Mouse (Mus musculus) hindbrain, embryonic 11.5 days (tissue): Measurements from ENCODE around the gene Insc. TPM values are rescaled to one million over a fixed set of nuclear protein-coding genes. Genes with fewer than 3 reads are reported as not detected.

Experiments
- ATAC-seq: fragments of 200-750 bp; cut with Nextera tagmentation; 2 replicates; pipeline ENCODE4 v1.8.0; 2017; ENCODE audit warnings: mild to moderate bottlenecking, moderate TSS enrichment, moderate library complexity; ENCODE audit not compliant: low FRiP score
- DNase-seq: peaks from one replicate; pipeline ENCODE4 v3.0.0-alpha.2; 2015; ENCODE audit warnings: low spot score
- H3K27ac ChIP-seq: fragments of 300-500 bp; sonication (generic); 2 replicates; pipeline ENCODE4 v1.5.1; 2014; ENCODE audit warnings: mild to moderate bottlenecking, low read depth, low read length
- H3K27me3 ChIP-seq: fragments of 300-500 bp; sonication (generic); 2 replicates; pipeline ENCODE4 v1.6.1; 2014; ENCODE audit warnings: mild to moderate bottlenecking, low read length, moderate library complexity, mixed read lengths; ENCODE audit not compliant: control insufficient read depth, insufficient read depth
- H3K36me3 ChIP-seq: fragments of 300-500 bp; sonication (generic); 2 replicates; pipeline ENCODE4 v1.6.1; 2014; ENCODE audit warnings: mild to moderate bottlenecking, low read length, moderate library complexity, mixed read lengths; ENCODE audit not compliant: control insufficient read depth, insufficient read depth
- H3K4me1 ChIP-seq: fragments of 300-500 bp; sonication (generic); replicated peaks from 2 replicates; pipeline ENCODE4 v1.6.1; 2014; ENCODE audit warnings: low read length, mixed read lengths; ENCODE audit not compliant: control insufficient read depth, insufficient read depth
- H3K4me2 ChIP-seq: fragments of 300-500 bp; sonication (generic); replicated peaks from 2 replicates; pipeline ENCODE4 v1.6.1; 2014; ENCODE audit warnings: mild to moderate bottlenecking, low read depth, low read length
- H3K4me3 ChIP-seq: fragments of 300-500 bp; sonication (generic); 2 replicates; pipeline ENCODE4 v1.5.1; 2014; ENCODE audit warnings: low read depth, low read length
- H3K9ac ChIP-seq: fragments of 300-500 bp; sonication (generic); 2 replicates; pipeline ENCODE4 v1.6.1; 2014; ENCODE audit warnings: low read depth, low read length
- H3K9me3 ChIP-seq: fragments of 300-500 bp; sonication (generic); 2 replicates; pipeline ENCODE4 v1.6.1; 2016; ENCODE audit warnings: low read length; ENCODE audit not compliant: control insufficient read depth
- WGBS: fragments of 180-500 bp; shearing (Covaris S2); extraction: QIAGEN DNeasy Blood & Tissue Kit; methylation state at CpG from one replicate; pipeline ENCODE4 v1.1.7; 2014; 5-methylcytosine and 5-hydroxymethylcytosine counted together
- polyA plus RNA-seq: library from polyadenylated mRNA; unstranded; fragments of >200 nt; fragmentation: Nextera tagmentation; extraction: Ambion mirVana; gene quantifications from 2 replicates; pipeline ENCODE4 v1.2.1, GENCODE M21; 2014

Insc gene
- polyA plus RNA-seq, 1 experiment from 2014 or later: 7.5 TPM

DNA sequence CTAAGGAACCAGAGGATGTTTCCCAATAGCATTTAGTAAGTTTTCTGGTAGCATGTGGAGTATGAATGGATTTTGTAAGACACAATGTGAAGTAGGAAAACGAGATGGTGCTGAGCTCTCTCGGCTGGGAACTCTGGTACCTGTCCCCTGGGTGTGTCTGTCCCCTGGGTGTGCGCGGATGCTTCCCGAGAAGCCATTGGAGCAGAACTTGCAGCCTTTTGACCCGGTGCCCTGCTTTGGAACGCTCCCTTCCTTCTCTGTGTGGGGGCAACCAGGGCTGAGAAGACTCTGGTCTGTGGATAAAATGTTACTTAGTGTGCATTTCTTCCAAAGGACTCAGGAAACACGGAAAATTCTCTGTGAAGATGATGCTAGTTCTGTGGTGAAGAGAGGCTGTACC, 75.3 kb downstream of the Insc start:
- Histone ChIP-seq H3K9ac (no peak overlapping the region), H3K9me3 (no peaks in the 10 kb centered on the region), H3K4me1 (no peaks in the 10 kb centered on the region), H3K4me2 (no peak overlapping the region), H3K4me3 (no peak overlapping the region), H3K36me3 (no peaks in the 10 kb centered on the region), H3K27ac (no peak overlapping the region), H3K27me3 (no peaks in the 10 kb centered on the region)
- 81% methylated on average over 8 of the region's 8 CpGs for WGBS
- ATAC-seq (no peak), DNase-seq (no peak)

DNA sequence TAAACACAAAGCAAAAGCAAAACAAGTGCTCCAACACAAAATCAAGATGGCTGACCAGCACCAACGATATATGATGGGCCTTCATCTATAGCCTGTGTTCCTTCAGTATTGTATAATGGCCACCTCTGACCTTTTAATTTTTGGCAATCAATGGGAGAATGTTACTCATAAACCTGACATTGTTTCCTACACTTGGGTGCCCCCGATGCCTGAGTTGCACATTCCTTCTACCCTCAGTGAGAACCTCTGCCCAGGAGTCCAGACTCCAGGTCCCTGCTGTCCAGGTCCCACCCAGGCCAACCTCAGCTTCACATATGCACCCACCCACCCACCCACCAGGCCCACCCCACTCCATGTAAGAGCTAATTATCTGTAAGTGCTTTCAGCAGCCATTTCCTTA, 79.2 kb downstream of the Insc start:
- Histone ChIP-seq H3K9ac (no peak overlapping the region), H3K27ac (no peak overlapping the region), H3K36me3 (no peaks in the 10 kb centered on the region), H3K4me2 (no peak overlapping the region), H3K4me3 (no peak overlapping the region), H3K27me3 (no peaks in the 10 kb centered on the region), H3K4me1 (no peaks in the 10 kb centered on the region), H3K9me3 (no peaks in the 10 kb centered on the region)
- 82% methylated on average over 2 of the region's 2 CpGs for WGBS
- ATAC-seq (no peak), DNase-seq (no peak)

DNA sequence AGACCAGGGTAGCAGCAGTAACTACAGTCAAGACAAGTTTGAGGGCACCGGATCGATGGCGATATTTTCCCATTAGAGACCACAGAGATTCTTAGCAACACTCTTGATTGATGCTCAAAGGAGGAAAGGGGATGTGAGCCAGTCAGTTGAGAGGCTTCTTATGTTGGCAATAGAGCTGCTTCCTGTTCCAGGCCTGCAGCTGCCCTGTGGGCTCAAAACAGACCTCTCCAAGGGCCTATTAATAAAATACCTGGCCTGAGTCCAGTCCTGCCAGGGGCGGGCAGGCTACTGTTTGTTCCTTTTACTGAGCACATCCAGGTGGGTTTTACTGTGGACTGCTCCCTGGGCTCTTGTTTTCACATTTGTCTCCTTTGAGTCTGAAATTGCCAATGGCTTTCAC, 83.9 kb downstream of the Insc start:
- no peak for ATAC-seq
- WGBS: 87% methylated on average over 4 of the region's 4 CpGs

DNA sequence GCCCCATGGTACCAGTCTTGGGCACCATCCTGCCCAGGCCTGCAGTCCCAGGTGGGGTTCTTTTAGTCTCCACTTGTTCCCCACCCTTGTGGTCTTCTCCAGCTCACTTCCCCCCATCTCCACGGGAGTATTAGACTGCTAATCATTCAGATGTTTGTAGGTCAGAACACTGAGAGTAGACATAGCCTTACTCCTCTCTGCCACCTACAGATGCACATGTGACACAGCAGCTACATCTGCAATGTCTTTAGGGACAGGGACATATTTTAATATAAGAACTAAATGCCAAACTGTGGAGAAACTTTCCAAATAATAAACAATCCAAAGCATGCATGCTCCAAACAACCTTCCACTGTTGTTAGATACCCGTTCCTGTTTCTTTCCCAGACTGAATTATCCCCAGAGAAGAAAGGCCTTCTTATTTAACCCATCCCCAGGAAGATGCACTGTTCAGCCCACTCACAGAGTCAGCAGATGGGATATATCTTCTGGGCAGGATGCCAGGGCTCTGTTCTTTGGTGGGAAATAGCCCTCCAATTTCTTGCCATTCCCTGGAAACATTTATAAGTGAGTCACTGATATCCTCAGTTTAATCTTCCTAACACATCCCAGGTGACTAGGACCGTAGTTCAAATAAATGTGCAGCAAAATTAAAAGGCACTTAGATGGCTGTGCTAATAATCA, 88.9 kb downstream of the Insc start:
- WGBS: 67% methylated on average over 3 of the region's 3 CpGs
- no peak overlapping the region for H3K4me3 ChIP-seq
- no peak for ATAC-seq

More for the DNA sequence above, 83.9 kb downstream of the Insc start:
- Histone ChIP-seq H3K4me3 (no peak overlapping the region), H3K9me3 (no peaks in the 10 kb centered on the region), H3K27me3 (no peaks in the 10 kb centered on the region), H3K4me1 (no peaks in the 10 kb centered on the region), H3K9ac (no peak overlapping the region), H3K4me2 (no peak overlapping the region), H3K36me3 (no peaks in the 10 kb centered on the region), H3K27ac (no peak overlapping the region)
- DNase-seq: no peak

DNA sequence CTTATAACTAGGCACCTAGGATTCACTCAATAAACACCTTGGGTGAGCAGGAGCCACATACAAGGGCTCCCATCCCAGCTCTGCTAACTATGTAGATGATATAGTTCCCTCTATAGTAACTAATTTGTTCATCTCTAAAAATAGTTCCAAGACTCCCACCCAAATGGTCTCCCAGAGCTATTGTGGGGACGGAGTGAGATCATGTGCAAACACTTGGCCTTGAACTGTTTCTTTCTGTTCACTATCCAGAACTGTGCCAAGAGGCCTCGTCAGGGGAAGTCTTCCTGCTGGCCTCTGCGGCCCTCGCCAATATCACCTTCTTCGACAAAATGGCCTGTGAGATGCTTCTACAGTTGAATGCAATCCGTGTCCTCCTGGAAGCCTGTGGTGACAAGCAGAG, 91.0 kb downstream of the Insc start:
- Histone ChIP-seq H3K4me2 (no peak overlapping the region), H3K27ac (no peak overlapping the region), H3K4me3 (no peak overlapping the region), H3K9me3 (no peaks in the 10 kb centered on the region), H3K9ac (no peak overlapping the region), H3K27me3 (no peaks in the 10 kb centered on the region), H3K4me1 (no peaks in the 10 kb centered on the region), H3K36me3 (no peaks in the 10 kb centered on the region)
- DNase-seq: no peak
- 91% methylated on average over 6 of the region's 6 CpGs for WGBS
- no peak for ATAC-seq

More for the DNA sequence above, 88.9 kb downstream of the Insc start:
- H3K9me3 ChIP-seq: no peaks in the 10 kb centered on the region
- no peak for DNase-seq
- no peak overlapping the region for H3K9ac ChIP-seq
- H3K27ac ChIP-seq: no peak overlapping the region
- no peaks in the 10 kb centered on the region for H3K27me3 ChIP-seq
- no peaks in the 10 kb centered on the region for H3K4me1 ChIP-seq
- H3K36me3 ChIP-seq: no peaks in the 10 kb centered on the region
- H3K4me2 ChIP-seq: no peak overlapping the region

DNA sequence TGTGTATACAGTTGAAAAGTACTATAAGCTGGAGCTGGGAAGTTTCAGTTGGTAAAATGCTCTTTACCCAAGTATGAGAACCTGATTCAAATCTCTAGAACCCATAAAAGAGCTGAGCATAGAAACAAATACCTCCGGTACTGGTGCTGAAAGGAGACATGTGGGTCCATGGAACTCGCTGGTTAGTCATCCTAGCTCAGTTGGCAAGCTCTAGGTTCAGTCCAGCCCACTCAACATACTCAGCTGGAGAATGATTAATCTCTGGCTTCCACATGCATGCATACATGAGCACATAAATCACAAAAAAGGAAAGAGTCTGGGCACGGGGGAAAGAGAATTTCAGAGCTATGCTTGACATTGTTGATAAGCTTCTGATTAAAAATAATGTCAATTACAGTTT, 93.8 kb downstream of the Insc start:
- no peak overlapping the region for H3K4me2 ChIP-seq
- no peak overlapping the region for H3K9ac ChIP-seq
- no peaks in the 10 kb centered on the region for H3K9me3 ChIP-seq
- no peaks in the 10 kb centered on the region for H3K36me3 ChIP-seq
- H3K4me1 ChIP-seq: no peaks in the 10 kb centered on the region
- ATAC-seq (no peak), DNase-seq (no peak)
- no peaks in the 10 kb centered on the region for H3K27me3 ChIP-seq
- no peak overlapping the region for H3K4me3 ChIP-seq
- 87% methylated on average over 3 of the region's 3 CpGs for WGBS
- H3K27ac ChIP-seq: no peak overlapping the region

DNA sequence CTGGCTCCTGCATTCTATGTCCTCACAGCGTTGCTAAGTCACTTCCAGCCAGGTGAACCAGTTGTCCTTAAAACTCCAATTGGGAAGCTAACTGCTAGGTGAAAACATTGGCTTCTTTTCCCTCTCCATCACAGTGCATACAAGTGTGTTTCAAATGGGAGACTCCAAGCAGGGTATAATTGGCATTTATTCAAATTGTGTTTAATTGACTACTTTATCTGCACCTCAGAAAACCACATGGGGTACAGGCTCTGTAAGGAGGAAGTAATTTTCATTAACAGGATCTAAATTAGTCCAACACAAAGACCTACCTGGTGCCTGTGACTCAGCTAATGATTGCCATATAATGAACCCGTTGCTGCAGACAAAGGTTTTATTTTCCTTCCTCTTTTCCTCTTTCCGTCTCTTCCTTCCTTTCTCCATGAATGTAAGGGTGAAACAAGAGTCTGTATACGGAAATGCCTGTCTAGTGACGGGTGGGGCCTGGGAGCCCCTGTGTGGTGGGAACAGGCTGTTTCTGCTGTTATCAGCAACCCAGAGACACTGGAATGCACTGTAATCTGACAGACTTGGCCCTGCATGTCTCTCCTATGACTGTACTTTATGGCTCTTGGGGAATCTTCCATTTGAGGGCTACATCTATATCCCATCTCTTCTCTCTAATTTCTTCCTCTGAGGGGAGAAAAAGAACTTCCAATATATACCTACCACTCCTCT, 96.7 kb downstream of the Insc start:
- 80% methylated on average over 5 of the region's 5 CpGs for WGBS
- ATAC-seq: no peak
- no peak overlapping the region for H3K27ac ChIP-seq
- no peaks in the 10 kb centered on the region for H3K9me3 ChIP-seq
- H3K36me3 ChIP-seq: no peaks in the 10 kb centered on the region
- no peak for DNase-seq
- H3K27me3 ChIP-seq: no peaks in the 10 kb centered on the region
- H3K4me3 ChIP-seq: no peak overlapping the region
- H3K9ac ChIP-seq: no peak overlapping the region
- no peaks in the 10 kb centered on the region for H3K4me1 ChIP-seq
- H3K4me2 ChIP-seq: no peak overlapping the region

DNA sequence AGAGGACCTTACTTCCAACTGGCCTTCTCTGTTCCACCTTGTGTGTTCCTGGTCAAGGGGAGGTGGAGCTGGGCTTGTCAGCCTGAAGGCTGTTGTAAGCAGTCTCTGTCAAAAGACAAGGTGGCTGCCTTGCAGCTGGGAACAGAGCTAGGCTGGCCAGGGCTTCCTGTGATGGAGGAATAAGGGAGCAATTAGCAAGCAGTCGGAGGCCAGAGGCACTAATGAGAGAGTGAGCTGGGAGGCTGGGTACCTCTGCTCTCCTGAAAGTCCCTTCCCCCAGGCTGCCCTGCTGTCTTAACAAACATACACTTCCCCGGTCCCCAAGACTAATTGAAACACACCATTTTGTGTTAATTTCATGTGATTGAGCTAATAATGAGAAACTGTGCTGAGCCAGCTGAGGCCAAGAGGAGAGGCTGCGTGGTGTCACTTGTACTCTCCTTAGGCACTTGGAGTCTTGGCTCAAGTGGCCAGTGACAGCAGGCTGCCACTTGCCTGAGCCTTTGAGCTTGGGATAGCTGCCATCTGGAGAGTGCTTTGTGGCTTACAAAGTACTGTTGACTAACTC, 99.2 kb downstream of the Insc start:
- ATAC-seq: peak; percentile 87
- WGBS: 21% methylated on average over 3 of the region's 3 CpGs
- Histone ChIP-seq H3K27ac (peak overlapping the region; percentile 17; the same call in 1 of the 2 replicates), H3K27me3 (no peaks in the 10 kb centered on the region), H3K9ac (no peak overlapping the region), H3K4me3 (no peak overlapping the region), H3K9me3 (no peaks in the 10 kb centered on the region), H3K4me1 (no peaks in the 10 kb centered on the region), H3K36me3 (no peaks in the 10 kb centered on the region), H3K4me2 (no peak overlapping the region)
- DNase-seq: peak; percentile 40

DNA sequence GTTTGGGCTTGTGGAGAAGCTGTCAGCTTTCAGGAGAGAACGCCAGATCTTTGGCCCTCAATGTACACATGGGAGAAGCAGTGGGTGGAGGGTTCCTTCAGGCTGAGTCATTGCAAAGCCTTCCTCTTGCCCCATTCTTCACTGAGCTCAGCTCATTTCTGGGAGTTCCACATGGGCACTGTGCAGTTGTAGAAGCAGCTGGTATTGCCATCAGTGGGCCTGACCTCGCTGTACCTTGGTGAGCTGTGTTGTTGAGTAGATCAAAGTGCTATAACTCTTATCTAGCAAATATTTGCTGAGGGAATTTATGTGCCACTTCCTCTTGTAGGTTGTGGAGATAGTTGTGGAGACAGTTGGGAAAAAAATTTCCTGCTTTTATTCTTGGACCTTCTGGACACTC, 103.7 kb downstream of the Insc start:
- no peaks in the 10 kb centered on the region for H3K36me3 ChIP-seq
- no peak overlapping the region for H3K27ac ChIP-seq
- no peaks in the 10 kb centered on the region for H3K4me1 ChIP-seq
- H3K27me3 ChIP-seq: no peaks in the 10 kb centered on the region
- 93% methylated on average over 2 of the region's 2 CpGs for WGBS
- H3K4me2 ChIP-seq: no peak overlapping the region
- no peak overlapping the region for H3K4me3 ChIP-seq
- H3K9me3 ChIP-seq: no peaks in the 10 kb centered on the region
- no peak for DNase-seq
- no peak for ATAC-seq
- H3K9ac ChIP-seq: no peak overlapping the region
